Mouse (Mus musculus): Measurements from ENCODE around the gene Csdc2.

DNA sequence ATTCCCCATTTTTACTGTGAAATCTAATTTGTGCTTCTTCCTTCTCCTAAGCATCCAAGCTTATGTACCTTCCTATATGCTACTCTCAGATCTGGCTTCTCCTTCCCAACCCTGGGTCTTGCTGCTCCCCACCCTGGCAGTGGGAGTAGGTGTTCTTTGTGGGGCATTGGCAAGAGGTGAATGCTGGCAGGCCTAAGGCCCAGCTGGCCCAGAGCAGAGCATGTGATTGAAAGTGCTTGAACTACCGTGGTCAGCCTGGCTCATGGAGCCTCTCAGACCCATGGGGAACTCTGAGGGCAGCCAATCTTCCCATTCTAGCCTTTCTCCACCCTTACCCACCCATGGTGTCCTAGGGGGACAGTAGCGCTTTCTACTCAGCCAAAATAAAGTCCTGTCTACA lies 40.2 kb upstream of the Csdc2 start:
- TF ChIP-seq CTCF (IDR thresholded peaks at IDR 0.05; ENCODE audit: low read depth, low read length) (no peak), EP300 (IDR thresholded peaks at IDR 0.05; ENCODE audit: insufficient read depth, low read depth, low read length) (no peak)
